Mouse (Mus musculus): ENCODE data around the gene Cdkal1.

The Cdkal1 gene

DNA sequence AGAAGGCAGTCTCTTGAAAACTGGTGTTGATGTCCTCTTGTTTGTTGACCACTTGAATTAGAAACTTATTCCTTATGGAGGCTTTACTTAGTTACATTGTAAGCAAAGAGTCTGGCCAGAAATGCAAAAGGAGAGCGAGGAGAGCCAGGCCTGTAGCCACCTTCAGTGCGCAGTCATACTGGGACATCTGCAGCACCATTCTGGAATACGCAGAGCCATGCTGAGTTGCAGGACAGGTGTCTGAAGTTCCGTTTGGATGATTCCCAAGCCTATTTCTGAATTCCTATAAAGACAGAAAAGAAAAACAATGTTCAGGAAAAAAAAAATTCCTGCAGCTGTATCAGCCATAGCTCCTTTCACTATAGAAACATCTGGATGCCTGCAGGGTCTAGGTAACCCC, 529.5 kb downstream of the Cdkal1 start:
- no peak for DNase-seq

DNA sequence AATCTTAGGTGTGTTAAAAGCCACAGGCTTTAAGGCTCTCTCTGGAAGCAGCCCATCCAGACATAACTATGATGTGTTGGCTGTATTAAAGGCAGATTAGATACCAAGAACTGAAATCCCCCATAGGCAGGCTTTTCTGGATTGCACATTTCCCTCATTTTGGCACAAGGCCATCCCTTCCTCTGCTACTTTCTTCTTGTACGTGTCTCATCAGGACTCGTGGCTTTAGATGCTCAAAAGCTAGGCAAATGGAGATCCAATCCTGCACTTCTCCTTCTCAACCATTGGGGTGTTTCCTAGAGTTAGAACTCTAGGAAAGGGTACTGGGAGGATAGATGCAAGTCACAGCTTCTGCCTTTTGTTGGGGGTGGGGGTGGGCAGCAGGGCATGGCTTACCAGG, 535.1 kb downstream of the Cdkal1 start:
- DNase-seq, result no peak

DNA sequence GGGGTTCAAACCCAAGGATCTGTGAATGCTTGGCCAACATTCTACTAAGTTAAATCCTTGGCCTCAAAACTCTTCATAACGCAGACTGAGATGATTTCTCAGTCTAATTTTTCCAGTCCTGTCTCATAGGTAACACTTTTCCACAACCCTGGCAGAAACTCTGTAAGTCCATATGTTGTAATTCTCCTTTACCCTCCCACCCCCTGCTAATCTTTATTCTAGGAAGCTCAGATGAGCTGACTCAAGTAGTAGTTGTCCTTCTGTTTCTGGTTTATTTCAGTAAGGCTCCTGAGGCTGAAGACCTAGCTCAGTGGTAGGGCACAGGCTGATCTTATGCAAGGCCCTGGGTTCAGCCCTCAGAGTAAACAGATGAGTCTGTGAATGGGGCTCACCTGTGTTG, 537.8 kb downstream of the Cdkal1 start:
- no peak for DNase-seq

DNA sequence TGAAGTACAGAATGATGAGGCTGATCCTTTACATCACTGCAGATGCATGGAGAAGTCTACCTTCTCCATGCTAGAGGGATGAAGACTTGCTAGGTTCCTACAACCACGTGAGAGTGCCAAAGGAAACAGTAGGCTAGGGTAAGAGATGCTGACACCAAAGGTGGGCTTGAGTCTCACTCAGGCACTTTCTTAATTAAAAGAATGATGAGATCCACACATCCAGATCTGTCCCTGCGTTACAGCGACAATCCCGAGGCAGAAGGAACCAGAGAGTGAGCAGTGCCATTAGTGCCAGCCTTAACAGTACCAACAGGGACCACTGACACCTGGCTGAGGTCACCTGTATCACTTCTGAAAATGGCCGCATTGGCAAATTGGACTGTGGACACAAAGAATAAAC, 539.2 kb downstream of the Cdkal1 start:
- DNase-seq, result no peak

DNA sequence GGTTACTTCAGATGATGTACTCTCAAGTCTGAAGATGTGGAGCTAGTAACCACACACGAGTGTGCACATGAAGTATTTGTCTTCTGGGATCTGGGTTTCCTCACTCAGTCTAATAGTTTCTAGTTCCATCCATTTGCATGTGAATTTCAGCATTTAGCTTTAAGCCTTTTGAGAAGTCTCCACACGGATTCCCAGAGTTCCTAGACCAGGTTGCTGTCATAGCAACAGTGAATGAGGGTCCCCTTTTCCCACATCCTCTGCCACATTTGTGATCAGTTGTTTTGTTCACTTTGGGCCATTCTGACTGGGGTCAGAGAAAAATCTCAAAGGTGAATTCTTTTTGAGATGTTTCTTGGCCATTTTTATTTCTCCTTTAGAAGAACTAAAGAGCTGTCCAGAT, 543.4 kb downstream of the Cdkal1 start:
- no peak for DNase-seq

DNA sequence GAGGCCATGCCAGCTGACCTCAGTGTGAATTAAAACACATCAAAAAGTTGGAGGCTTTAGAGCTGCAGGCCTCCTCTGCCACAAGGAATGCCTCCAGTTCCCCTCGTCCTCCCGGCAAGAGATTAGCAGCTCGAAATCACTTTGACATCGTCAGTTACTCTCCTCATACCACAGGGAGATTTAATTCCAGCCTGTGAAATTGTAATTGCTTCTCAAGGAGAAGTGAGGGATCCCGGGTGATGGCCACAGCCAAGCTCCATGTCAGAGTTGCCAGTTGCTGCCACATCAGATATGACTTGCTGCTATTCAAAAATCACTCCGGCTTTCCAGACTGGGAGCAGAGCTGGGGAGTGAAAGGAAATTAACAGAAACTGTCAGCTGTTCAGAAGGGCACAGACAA, 548.1 kb downstream of the Cdkal1 start:
- no peak for DNase-seq

DNA sequence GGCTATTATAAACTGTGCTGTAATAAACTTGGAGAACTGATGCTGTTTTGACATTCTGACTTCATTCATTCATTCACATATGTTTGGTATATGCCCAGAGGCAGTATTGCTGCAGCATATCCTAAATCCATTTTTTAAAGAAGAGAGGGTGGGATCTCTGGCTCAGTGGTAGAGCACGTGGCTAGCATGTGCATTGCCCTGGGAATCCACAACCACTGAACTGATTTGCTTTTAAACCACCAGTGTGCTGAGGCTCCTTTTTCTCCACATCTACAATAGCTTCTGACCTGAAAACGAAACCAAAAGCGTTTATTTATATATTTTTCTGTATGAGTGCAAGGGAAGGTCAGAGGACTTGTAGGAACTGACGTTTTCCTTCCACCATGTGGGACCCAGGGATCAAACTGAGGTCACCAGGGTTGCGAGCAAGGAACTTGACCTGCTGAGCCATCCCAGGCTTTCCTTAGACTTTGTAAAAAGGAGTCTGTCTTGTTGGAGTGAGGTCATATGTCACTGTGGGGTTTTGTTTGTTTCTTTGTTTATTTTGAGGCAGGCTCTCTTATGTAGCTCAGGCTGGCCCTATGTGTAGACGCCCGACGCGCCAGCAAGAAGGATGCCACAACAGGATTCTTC, 562.8 kb downstream of the Cdkal1 start:
- no peak for DNase-seq

DNA sequence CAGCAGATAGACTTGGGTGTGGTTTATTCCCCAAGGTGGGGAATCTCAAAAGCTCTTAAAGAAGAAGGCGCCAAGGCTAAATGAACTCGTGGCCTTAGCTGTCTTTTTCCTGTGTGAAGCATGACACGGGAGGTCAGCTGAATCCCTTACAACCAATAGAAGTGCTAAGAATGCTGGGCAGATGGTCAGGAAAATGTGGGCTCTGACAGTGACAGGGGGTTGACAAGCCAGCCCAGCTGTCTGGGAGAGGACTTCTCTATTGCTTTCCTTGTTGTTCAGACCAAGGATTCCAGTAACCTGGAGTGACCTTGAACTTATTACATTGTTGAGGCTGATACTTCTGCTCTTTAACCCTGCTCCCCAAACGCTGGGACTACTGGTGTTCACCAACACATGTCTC, 564.9 kb downstream of the Cdkal1 start:
- DNase-seq, result no peak

DNA sequence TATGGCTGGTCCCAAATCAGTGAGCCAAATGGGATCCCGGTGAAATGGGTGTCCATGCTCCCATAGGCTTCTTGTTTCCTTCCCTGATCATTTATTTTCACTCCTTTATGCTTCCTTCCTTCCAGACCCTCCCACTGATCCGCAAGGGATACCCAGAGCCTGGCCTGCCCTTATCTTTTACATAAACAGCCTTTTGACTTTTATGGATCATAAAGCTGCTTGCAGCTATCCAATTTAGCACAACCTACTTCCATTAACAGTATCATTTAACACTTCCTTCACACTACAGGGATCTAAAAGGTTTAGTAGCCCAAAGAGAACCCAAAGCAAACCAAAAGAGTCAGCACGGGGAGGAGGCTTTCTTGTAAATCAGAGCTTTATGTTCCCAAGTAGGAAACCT, 570.4 kb downstream of the Cdkal1 start:
- no peak for DNase-seq

DNA sequence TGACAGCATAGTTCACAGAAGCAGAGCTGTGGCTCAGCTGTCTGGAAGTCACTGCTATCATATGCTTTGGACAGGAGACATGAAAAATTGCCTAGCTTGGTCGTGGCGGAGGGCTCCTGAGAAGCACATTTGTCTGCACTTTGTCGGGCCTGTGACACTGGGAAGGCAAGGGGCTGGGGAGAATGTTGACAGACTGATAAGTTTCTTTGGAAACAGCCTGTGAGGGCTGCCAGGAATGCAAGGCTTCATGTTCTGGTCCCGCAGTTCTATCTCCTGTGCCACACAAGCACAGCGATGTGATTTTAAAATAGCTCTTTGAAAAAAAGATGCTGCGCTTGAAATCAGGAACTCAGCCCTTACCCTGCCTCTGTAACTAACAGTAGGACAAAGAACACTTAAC, 573.9 kb downstream of the Cdkal1 start:
- no peak for DNase-seq

DNA sequence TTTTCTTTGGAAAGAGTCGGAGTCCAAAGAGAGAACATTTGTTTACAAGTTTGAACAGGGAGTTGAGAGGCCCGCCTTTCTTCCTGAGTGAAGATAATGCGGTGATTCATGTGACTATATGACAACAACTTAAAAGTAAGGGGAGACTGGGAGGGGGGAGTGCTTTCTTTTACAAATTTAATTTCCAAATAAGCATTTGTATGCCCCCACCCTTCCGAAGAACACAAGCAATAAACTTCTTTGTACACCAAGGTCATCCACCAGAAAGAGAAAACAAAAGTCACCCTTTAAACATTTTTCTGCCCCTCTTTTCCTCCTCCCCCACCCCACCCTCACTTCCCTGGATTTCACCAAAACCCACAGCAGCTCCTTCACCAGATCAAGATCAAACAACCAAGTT, 577.3 kb downstream of the Cdkal1 start:
- DNase-seq, result no peak

DNA sequence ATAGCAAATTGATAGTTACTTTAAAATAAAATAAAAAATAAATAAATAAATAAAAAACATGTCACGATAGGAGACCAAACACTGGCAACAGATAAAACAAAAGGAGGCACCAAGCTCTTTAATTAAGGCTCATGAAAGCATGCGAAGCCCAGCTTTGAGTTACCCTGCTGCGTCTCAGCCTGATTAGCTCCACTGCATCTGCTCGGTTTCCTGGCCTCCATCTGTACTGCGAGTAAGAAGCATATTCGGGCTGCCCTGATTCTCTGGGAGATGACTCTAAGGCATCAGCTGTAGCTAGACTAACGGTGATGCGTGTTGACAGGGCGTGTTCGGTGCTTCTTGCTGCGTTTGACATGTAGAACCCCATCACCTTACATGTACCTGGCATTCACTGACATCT, 581.2 kb downstream of the Cdkal1 start:
- peak; percentile 42 for DNase-seq

DNA sequence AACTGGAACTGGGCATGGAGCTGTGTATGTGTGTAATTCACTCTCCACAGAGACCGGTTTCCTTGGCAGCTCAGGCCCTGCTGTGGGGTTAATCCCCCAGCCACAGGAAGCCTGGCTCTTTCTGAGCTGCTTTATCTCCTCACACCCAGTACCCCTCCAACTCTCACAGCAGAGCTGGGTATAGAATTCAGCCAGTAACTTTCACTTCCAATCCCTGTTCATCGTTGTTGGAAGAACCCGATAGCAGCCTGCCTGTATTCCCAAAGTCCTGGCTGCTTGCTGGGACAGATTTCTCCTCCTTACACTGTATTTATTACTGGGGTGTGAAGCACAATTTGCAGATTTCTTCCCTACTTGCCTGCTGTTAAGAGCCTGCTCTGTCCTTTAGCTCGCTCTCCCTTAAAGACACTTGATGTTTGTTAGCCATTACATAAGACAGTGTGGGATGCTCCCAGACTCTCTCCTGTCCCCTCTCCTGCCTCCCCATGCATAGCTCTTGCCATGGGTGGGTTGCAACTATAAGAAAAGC, 581.7 kb downstream of the Cdkal1 start:
- peak; percentile 13 for DNase-seq

DNA sequence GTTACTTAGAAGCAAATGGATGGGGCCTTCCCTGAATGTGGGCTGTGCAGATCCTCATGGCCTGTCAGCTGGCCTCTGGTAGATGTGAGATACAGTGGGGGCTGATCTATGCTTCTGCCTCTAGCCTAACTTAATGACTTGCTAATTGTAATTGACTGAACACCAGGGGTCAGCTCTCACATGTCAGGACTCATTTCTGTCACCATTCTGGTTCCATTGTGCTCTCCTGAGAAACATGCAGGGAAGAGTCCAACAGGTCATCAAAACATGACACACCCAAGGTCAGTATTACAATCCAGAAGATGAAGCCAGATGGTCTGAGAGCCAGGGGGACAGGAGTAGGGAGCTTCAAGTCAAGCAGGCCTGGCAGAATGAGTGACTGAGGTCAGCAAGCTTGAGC, 584.0 kb downstream of the Cdkal1 start:
- no peak for DNase-seq

DNA sequence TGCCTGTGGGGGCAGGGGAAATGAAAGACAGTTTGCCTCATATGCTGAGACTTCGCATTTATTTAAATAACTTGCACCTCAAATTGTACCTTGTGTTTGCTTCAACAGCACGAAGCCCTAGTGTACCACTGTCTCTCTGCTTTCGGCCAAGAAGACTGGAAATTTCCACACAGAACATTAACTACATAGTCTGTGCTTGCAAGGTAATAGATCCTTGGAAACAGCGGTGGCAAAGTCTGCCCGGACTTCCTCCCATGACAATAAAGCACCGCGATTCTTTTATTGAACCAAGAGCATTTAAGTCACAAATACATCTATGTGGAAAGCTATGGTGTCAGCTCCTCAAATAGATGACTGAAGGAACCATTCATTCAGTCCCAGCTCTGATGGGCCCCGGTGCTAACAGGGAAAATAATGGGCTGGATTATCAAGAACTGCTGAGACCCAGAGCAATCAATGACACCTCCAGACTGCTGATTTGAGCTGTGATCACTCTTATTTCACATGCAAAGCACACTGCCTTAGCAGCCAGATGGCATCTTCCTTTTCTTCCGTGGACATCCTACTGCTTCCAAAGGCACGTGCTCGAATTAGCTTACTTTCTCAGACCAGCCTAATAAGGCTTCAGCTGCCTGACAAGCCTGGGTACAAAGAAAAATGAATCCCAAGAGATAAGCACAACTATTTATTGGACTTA, 591.3 kb downstream of the Cdkal1 start:
- no peak for DNase-seq

DNA sequence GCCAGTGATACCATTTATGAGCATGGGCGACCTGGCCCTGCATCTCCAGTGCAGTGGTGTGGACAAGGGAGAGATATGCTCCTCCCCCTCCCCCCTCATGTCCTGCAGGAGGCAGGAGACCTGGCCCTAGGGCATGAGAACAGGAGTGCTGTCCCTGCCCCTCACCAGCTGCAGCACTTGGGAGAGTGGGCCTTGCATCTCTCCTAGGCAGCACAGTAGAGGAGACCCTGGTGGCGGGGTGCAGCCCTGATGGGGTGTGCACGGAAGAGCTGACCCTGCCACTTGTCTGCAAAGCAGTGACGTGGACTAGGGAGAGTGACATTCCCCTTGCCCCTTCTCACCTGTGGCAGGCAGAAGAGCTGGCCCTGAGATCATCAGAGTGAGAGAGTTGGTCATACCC, 593.3 kb downstream of the Cdkal1 start:
- DNase-seq, result no peak

DNA sequence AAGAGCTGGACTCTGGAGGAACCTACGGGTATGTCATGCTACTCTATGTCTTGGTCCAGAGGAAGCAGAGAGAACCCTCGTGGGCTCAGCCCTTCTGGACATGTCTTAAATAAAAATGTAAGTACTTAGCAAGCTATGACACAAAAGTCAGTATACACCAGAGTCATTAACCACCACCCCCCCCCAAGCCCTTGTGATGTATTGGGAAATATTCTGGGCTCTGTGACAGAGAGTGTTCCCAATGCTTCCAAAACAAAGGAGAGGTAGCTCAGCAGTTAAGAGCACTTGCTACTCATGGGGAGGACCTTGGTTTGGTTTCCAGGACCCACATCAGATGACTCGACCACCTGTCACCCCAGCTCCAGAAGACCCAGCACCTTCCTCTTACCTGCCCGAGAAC, 606.9 kb downstream of the Cdkal1 start:
- DNase-seq, result no peak

DNA sequence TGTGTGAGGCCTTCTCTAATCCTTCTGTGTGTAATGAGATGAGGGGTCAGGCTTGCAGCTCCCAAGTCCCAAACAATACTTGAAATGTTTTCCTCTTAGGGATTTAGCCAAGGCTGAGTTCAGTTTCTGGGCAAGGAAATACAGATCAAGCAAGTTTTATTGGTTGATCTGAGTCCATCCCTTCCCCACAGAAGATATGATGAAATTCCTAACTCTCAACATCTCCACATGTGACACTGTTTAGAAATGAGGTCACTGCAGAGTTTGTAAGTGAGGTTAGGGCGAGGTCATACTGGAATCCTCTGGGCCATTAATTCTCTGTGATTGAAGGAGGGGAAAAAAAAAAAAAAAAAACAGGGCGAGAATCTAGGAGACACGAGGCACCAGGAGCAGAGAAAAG, 607.7 kb downstream of the Cdkal1 start:
- DNase-seq, result no peak

DNA sequence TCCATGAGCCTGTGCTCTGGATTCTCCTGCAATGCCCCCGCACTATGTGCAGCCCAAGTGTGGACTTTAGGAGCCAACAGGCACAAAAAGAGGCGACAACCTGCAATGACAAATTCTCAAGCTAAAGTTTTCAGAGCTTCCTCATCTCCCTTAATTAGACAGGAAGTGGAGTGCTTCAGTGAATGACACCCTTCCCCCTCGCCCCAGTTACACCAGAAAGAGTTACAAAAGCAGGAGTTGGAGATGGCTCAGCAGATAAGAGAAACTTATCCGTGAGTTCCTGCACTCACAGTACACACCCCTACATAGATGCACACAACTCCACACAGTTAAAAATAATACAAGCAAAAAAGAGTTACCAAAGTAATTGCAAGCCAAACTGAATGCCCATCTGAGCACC, 620.4 kb downstream of the Cdkal1 start:
- DNase-seq, result no peak

DNA sequence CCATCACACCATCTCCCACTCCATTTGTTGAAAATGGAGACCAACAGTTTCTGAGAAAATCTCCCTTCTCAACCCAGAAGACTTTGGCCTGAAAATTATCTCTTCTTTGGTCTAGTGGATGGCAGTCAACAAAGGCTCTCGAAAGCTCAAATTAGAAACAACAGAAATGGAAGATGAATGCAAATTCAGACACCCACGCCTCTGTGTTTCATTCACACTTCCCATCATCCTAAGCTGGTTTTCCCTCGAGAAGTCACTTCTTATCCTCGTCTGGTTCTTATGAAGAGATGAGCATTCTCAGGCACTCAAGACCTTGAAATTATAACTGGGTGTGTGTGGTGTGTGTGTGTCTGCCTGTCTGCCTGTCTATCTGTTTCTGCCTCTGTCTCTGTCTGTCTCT, 621.0 kb downstream of the Cdkal1 start:
- no peak for DNase-seq

DNA sequence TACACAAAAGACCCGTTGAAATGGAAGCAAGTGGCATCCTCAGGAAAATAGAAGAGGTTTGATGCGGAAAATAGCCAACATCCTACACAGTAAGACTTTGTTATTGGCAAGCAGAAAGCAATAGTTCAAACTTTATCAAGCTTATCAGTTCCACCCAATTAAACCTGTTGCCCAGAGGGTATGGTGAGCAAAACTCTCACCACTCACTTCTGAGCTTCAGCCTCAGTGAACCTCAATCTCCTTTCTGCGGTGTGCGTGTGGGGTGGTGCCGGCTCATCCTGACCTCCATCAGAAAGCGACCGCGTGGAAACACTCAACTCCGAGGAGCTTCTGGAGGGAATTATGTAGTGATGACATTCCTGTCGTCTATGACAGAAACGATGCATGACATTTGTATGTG, 621.5 kb downstream of the Cdkal1 start:
- no peak for DNase-seq

DNA sequence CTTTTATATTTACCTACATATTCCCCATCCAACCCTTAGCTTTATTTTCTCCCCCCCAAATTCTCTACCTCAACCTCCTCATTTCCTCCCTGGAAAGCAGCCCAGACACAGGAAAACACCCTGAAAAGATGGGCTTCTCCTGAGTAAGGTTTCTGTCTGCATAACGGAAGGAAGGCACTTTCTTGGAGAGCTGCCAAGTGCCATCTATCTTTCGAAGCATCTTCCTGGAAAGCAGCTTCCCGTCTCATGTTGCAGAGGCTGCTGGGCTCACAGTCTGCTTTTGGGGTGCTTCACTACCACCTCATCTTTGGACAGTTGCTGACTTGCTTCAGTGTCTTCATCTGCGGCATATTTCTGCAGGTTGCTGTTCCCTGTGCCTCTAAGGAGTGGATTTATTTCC, 622.8 kb downstream of the Cdkal1 start:
- peak; percentile 17 for DNase-seq

DNA sequence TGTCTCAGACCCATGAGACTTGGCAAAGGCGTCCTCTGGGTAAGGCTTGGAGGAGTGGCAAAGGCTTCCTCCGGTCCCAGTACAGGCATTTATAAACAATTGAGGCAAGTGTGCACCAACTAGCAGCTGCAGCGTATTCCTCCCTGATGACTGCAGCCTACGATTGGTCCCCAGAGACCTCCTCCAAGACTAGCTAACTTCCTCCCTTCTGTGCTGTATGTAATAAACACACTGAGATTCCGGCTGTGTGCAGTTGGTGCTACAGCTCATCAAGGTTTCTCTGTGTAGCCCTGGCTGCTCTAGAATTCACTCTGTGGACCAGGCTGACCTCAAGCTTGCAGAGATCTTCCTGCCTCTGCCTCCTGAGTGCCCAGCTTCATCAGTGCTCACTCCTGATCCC, 630.7 kb downstream of the Cdkal1 start:
- no peak for DNase-seq

DNA sequence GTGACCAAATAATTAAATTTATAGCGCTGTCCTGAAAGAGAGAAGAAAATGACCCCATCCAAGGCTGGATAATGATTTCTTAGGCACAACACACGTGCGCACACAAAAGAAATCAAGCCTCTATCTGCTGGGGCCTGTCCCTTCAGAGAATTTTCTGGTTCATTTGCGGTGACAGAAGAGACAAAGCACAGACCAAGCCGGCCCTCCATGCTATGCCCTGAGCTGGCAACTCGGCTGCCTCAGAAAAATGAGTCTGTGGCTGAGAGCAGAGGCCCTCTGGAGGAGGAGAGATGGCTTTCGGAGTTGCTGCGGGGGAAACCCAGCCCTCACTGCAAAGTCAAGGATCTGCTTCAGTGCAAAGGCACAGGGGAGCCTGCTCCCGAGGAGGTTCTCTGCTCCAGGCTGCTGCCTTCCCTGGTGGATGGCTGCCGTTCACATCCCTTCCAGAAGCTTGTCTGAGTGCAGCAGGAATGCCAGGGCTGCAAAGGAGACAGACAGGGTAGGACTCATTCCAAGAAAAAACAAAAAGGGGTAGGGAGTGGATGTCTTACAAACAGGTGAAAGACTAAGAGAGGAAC, 633.1 kb downstream of the Cdkal1 start:
- peak; percentile 22 for DNase-seq

DNA sequence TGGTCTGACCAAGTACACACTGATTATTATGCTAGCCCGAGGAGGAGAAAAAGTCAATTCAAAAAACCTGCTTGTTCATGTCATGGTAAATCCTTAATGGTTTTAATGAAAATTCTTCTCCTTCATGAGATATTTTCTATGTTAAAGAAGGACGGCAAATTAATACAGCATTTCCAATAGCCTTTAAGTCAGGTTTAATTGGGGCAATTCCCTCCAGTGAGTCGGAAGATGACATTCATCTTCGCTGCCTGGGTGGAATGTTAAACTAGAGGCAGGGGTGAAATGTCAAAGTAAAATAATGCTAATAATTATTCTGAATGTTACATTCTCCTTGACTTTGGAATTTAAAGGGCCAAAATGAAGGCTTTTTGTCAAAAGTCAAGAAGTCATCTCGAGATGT, 633.8 kb downstream of the Cdkal1 start:
- DNase-seq, result no peak

Data from right cerebral cortex, postnatal 4 days (tissue).